Mouse (Mus musculus): ENCODE measurements at regions not wholly inside any gene's neighbourhood (a gene's known extent, or its start where the extent isn't known, plus 50 kb on each side); places are given as distances from the start of the nearest gene placed in this dataset.

DNA sequence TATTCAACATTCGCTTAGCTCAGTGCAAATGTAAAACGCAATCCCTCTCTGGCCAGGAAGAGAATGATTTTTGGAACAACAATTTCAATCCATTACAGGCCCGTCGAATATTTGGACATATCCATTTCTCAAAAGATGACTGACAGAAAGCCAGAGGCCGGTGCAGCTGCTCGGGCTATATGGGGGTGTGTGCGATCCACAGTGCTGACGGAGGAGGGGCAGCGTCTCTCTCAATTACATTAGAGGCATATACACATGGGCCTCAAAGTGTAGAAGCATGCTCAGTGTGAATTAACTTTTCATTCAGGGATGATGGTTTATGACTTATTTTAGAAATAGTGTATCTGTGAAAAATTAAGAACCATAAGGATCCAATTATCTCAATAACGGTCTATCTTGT, 483.4 kb upstream of the Cdh4 start:
- H3K4me1 ChIP-seq (ENCODE audit: control insufficient read depth, insufficient read depth, low read length) = no peaks in the 10 kb centered on the region
- no peaks in the 10 kb centered on the region for H3K27me3 ChIP-seq (ENCODE audit: control insufficient read depth, insufficient read depth, low read length)
- H3K9ac ChIP-seq (ENCODE audit: low read length) = no peak overlapping the region
- no peaks in the 10 kb centered on the region for H3K9me3 ChIP-seq (replicated peaks; ENCODE audit: control insufficient read depth, low read length)
- H3K27ac ChIP-seq (ENCODE audit: low read length) = no peak overlapping the region
- H3K36me3 ChIP-seq (ENCODE audit: control insufficient read depth, insufficient read depth, low read length) = no peaks in the 10 kb centered on the region
- no peak overlapping the region for H3K4me3 ChIP-seq (replicated peaks; ENCODE audit: low read length)
- WGBS = 74% methylated on average over 10 of the region's 10 CpGs
- H3K4me2 ChIP-seq (ENCODE audit: low read depth, low read length) = no peak overlapping the region
- ATAC-seq (ENCODE audit: insufficient read depth, low FRiP score) = no peak

DNA sequence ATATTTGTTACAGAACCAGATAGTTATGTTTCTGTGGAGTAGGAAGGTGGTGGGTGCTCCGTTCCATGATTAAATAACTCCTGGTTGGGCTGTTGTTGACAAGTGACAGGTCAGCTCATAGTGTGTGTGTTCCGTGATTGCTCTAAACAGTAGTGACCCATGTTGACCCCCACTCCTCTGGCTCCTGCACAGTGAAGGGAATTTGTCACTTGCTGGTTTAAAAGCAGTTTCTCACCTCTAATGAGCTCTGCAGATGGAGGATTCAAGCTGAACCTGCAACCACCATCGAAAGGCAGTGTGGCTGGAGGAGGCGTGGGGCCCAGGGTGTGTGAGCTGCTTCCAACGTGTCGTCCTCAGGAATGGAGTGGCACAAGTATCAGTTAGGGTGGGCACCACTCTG, 482.6 kb upstream of the Cdh4 start:
- Histone ChIP-seq H3K27ac (ENCODE audit: low read length) (no peak overlapping the region), H3K9ac (ENCODE audit: low read length) (no peak overlapping the region), H3K9me3 (replicated peaks; ENCODE audit: control insufficient read depth, low read length) (no peaks in the 10 kb centered on the region), H3K4me2 (ENCODE audit: low read depth, low read length) (no peak overlapping the region), H3K27me3 (ENCODE audit: control insufficient read depth, insufficient read depth, low read length) (no peaks in the 10 kb centered on the region), H3K36me3 (ENCODE audit: control insufficient read depth, insufficient read depth, low read length) (no peaks in the 10 kb centered on the region), H3K4me1 (ENCODE audit: control insufficient read depth, insufficient read depth, low read length) (no peaks in the 10 kb centered on the region), H3K4me3 (replicated peaks; ENCODE audit: low read length) (no peak overlapping the region)
- 45% methylated on average over 6 of the region's 6 CpGs for WGBS
- no peak for ATAC-seq (ENCODE audit: insufficient read depth, low FRiP score)

DNA sequence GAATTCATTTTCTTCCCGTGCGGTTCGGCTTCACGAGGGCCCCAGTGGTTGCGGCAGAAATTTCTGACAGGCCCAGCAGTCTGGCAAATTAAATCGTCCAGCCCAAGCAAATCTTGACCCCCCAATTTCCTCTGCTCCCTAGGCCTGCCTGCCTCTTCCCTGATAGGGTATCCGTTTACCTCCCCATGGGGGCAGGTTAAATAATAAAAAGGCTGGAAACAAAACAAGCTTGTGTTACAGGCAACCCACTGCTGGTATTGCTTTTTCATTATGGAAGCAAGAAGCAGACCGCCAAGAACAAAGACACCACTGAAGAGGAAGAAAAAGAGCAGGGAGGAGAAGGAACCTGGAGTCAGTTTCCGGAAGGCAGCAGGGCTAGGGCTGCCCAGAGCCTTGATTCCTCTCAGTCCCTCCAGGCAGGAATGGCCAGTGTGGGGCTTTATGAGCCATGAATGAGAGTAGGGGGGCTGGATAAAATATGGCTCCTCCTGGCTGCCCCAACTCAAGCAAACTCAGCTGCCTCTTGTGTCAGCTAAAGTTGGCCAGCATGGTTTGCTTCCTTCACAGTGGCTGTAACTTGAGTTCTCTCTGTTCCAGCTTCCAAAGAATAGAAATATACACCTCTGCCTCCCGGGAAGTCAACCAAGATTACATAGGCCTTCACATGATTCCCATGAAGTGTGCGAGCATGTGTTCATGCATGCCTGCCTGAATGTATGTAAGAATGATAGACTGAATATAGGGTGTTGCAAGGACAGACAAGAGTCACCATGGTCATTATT, 474.5 kb upstream of the Cdh4 start:
- no peaks in the 10 kb centered on the region for H3K4me1 ChIP-seq (ENCODE audit: control insufficient read depth, insufficient read depth, low read length)
- ATAC-seq (ENCODE audit: insufficient read depth, low FRiP score) = no peak
- no peak overlapping the region for H3K27ac ChIP-seq (ENCODE audit: low read length)
- no peak overlapping the region for H3K9ac ChIP-seq (ENCODE audit: low read length)
- WGBS = 78% methylated on average over 11 of the region's 11 CpGs
- H3K9me3 ChIP-seq (replicated peaks; ENCODE audit: control insufficient read depth, low read length) = no peaks in the 10 kb centered on the region
- H3K4me2 ChIP-seq (ENCODE audit: low read depth, low read length) = no peak overlapping the region
- no peaks in the 10 kb centered on the region for H3K27me3 ChIP-seq (ENCODE audit: control insufficient read depth, insufficient read depth, low read length)
- no peak overlapping the region for H3K4me3 ChIP-seq (replicated peaks; ENCODE audit: low read length)
- no peaks in the 10 kb centered on the region for H3K36me3 ChIP-seq (ENCODE audit: control insufficient read depth, insufficient read depth, low read length)

DNA sequence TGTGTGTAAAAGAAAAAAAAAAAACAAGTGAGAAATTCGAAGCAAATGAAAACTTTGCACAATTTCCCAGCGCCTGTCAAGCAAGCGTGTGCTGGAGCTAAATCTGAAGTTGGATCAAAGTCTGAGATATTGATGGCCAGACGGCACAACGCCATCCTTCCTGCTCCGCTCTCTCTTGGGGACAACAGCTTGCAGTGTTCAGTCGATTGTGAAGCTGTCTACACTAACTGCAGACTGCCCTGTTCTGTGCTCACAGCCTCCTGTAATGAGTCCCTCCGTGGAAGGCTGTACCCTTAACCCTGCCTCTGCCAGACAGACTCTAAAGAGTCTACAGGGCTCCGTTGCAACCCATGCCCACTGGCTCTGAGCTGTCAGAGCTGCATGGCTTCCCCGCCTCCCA, 472.5 kb upstream of the Cdh4 start:
- 72% methylated on average over 10 of the region's 10 CpGs for WGBS
- Histone ChIP-seq H3K36me3 (ENCODE audit: control insufficient read depth, insufficient read depth, low read length) (no peaks in the 10 kb centered on the region), H3K4me3 (replicated peaks; ENCODE audit: low read length) (no peak overlapping the region), H3K9me3 (replicated peaks; ENCODE audit: control insufficient read depth, low read length) (no peaks in the 10 kb centered on the region), H3K9ac (ENCODE audit: low read length) (no peak overlapping the region), H3K27ac (ENCODE audit: low read length) (no peak overlapping the region), H3K4me2 (ENCODE audit: low read depth, low read length) (no peak overlapping the region), H3K4me1 (ENCODE audit: control insufficient read depth, insufficient read depth, low read length) (no peaks in the 10 kb centered on the region), H3K27me3 (ENCODE audit: control insufficient read depth, insufficient read depth, low read length) (no peaks in the 10 kb centered on the region)
- no peak for ATAC-seq (ENCODE audit: insufficient read depth, low FRiP score)

DNA sequence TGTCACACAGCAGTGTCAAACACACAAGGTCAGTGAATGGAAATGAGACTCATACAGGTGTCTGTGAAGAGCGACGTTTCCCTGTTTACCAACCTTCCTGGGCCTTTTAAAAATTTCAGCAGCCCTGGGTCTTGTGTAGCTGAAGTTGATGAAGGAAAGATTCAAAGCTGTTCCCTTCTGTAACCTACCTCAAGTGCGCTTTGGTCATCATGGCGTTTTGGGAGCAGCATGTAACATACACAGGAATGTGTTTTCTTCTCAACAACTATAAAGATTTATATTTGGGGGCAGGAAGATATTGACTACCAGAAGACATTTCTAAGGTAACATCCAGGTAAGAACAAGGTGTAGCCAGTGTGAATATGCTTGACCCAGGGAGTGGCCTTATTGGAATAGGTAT, 466.9 kb upstream of the Cdh4 start:
- no peaks in the 10 kb centered on the region for H3K4me1 ChIP-seq (ENCODE audit: control insufficient read depth, insufficient read depth, low read length)
- H3K4me3 ChIP-seq (replicated peaks; ENCODE audit: low read length) = no peak overlapping the region
- no peak overlapping the region for H3K27ac ChIP-seq (ENCODE audit: low read length)
- H3K27me3 ChIP-seq (ENCODE audit: control insufficient read depth, insufficient read depth, low read length) = no peaks in the 10 kb centered on the region
- no peaks in the 10 kb centered on the region for H3K36me3 ChIP-seq (ENCODE audit: control insufficient read depth, insufficient read depth, low read length)
- H3K9me3 ChIP-seq (replicated peaks; ENCODE audit: control insufficient read depth, low read length) = no peaks in the 10 kb centered on the region
- ATAC-seq (ENCODE audit: insufficient read depth, low FRiP score) = no peak
- H3K9ac ChIP-seq (ENCODE audit: low read length) = no peak overlapping the region
- WGBS = 86% methylated on average over 4 of the region's 4 CpGs
- no peak overlapping the region for H3K4me2 ChIP-seq (ENCODE audit: low read depth, low read length)

DNA sequence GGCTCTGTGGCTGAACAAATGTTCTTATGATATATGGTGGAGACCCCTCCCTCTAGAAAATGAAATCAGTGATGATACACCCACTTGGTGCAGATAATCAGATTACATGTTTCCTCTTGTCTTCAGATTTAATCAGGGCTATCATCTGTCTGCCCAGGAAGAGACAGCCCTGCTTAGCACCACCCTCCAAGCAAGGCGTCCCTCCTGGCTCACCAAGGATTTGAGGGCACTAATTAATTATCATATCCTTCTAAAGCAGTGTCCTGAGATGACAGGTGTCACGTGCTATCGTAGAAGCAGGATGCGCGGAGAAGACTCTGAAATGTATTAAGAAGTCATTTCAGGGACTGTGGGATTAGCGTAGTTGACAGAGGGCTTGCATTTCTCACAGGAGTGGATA, 466.2 kb upstream of the Cdh4 start:
- H3K27ac ChIP-seq (ENCODE audit: low read length) = no peak overlapping the region
- ATAC-seq (ENCODE audit: insufficient read depth, low FRiP score) = no peak
- no peak overlapping the region for H3K4me2 ChIP-seq (ENCODE audit: low read depth, low read length)
- H3K4me1 ChIP-seq (ENCODE audit: control insufficient read depth, insufficient read depth, low read length) = no peaks in the 10 kb centered on the region
- no peak overlapping the region for H3K9ac ChIP-seq (ENCODE audit: low read length)
- H3K36me3 ChIP-seq (ENCODE audit: control insufficient read depth, insufficient read depth, low read length) = no peaks in the 10 kb centered on the region
- H3K9me3 ChIP-seq (replicated peaks; ENCODE audit: control insufficient read depth, low read length) = no peaks in the 10 kb centered on the region
- no peak overlapping the region for H3K4me3 ChIP-seq (replicated peaks; ENCODE audit: low read length)
- 76% methylated on average over 6 of the region's 6 CpGs for WGBS
- no peaks in the 10 kb centered on the region for H3K27me3 ChIP-seq (ENCODE audit: control insufficient read depth, insufficient read depth, low read length)

DNA sequence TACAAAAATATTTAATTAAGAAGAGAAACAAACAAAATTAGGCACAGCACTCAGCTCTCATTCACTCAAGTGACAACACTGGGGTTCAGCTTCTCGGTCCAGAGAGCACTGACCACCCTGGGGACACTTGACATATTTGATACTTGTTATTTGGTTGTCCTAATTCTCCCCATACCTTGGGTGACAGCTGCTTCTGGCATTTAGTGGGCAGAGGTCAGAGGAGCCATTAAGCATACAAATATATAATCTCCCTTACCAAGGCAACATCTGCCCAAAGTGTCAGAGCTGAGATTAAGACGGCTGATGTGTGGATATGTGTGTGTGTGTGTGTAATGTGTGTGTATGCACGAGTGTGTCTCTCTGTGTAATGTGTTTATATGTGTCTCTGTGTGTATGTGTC, 465.7 kb upstream of the Cdh4 start:
- WGBS = 72% methylated on average over 3 of the region's 3 CpGs
- Histone ChIP-seq H3K4me1 (ENCODE audit: control insufficient read depth, insufficient read depth, low read length) (no peaks in the 10 kb centered on the region), H3K36me3 (ENCODE audit: control insufficient read depth, insufficient read depth, low read length) (no peaks in the 10 kb centered on the region), H3K9me3 (replicated peaks; ENCODE audit: control insufficient read depth, low read length) (no peaks in the 10 kb centered on the region), H3K4me3 (replicated peaks; ENCODE audit: low read length) (no peak overlapping the region), H3K27ac (ENCODE audit: low read length) (no peak overlapping the region), H3K4me2 (ENCODE audit: low read depth, low read length) (no peak overlapping the region), H3K27me3 (ENCODE audit: control insufficient read depth, insufficient read depth, low read length) (no peaks in the 10 kb centered on the region), H3K9ac (ENCODE audit: low read length) (no peak overlapping the region)
- no peak for ATAC-seq (ENCODE audit: insufficient read depth, low FRiP score)

DNA sequence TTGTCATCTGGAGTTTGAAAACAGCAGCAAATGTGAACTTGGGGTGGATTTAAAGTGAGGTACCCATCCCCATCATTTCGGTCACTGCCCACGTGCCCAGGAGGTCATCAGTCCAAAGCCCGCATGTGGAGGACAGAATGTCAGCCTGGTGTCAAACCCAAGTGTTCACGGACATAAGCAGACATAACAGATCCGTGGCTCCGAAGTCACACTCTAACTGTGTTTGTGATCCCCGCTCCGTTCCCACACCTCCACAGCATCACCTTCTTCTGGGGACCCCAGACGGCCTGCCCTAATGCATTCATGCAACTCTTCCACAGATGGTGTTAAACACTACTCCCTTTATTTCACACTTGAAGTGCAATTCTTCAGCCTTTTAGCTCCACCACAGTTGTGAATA, 462.8 kb upstream of the Cdh4 start:
- Histone ChIP-seq H3K9me3 (replicated peaks; ENCODE audit: control insufficient read depth, low read length) (no peaks in the 10 kb centered on the region), H3K27me3 (ENCODE audit: control insufficient read depth, insufficient read depth, low read length) (no peaks in the 10 kb centered on the region), H3K4me3 (replicated peaks; ENCODE audit: low read length) (no peak overlapping the region), H3K36me3 (ENCODE audit: control insufficient read depth, insufficient read depth, low read length) (no peaks in the 10 kb centered on the region), H3K27ac (ENCODE audit: low read length) (no peak overlapping the region), H3K9ac (ENCODE audit: low read length) (no peak overlapping the region), H3K4me2 (ENCODE audit: low read depth, low read length) (no peak overlapping the region), H3K4me1 (ENCODE audit: control insufficient read depth, insufficient read depth, low read length) (peaks cover 10% of the 10 kb centered on the region; the same call in 1 of the 2 replicates)
- 92% methylated on average over 9 of the region's 9 CpGs for WGBS
- no peak for ATAC-seq (ENCODE audit: insufficient read depth, low FRiP score)

DNA sequence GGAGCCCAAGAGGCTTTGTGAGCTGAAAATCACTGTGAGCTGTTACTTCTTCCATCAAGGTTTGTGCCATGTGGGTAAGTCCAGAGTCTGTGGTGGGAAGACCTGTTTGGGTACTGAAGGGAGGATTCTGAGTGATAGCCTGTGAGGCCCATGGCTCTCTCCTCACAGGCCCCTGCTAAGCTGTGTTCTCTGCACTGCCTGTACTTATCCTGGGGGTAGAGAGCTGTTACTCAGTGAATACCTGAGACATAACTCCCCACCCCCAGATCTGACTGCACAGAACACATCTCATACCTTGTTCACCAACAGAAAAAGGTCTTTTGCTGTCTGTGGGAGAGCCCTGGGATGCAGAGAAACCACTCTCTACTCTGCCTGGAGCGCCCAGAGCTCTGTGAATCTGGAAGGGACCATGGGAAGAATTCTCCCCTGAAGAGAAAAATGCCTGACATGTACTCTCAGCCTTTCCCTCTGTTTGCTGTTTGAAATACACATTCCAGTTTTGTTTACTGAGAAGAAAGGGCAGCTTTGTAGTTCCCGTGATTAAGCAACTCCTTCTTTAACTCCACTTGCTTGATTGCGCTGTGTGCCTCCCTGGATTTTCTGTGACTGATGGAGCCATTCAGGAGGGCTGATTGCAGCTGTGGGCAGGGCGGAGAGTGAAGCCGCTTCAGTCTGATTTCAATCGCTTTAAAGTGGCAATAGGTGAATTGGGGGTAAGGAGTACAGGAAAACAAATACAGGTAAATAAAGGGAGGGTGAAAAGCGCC, 460.3 kb upstream of the Cdh4 start:
- 29% methylated on average over 7 of the region's 7 CpGs for WGBS
- ATAC-seq (ENCODE audit: insufficient read depth, low FRiP score) = no peak
- H3K4me1 ChIP-seq (ENCODE audit: control insufficient read depth, insufficient read depth, low read length) = peaks cover 14% of the 10 kb centered on the region; the same call in 1 of the 2 replicates
- no peaks in the 10 kb centered on the region for H3K9me3 ChIP-seq (replicated peaks; ENCODE audit: control insufficient read depth, low read length)
- H3K4me3 ChIP-seq (replicated peaks; ENCODE audit: low read length) = no peak overlapping the region
- no peaks in the 10 kb centered on the region for H3K27me3 ChIP-seq (ENCODE audit: control insufficient read depth, insufficient read depth, low read length)
- H3K27ac ChIP-seq (ENCODE audit: low read length) = peak overlapping the region; percentile 64; the same call in 1 of the 2 replicates
- H3K9ac ChIP-seq (ENCODE audit: low read length) = 0 out of 2 replicates have a peak overlapping the region, but pooled peaks have one; percentile 7
- H3K36me3 ChIP-seq (ENCODE audit: control insufficient read depth, insufficient read depth, low read length) = no peaks in the 10 kb centered on the region
- no peak overlapping the region for H3K4me2 ChIP-seq (ENCODE audit: low read depth, low read length)

Data from stomach, embryonic 16.5 days (tissue).